Mouse (Mus musculus): ENCODE measurements at regions not wholly inside any gene's neighbourhood (a gene's known extent, or its start where the extent isn't known, plus 50 kb on each side); places are given as distances from the start of the nearest gene placed in this dataset.

GRCm38 (mm10) chr3:133694057-133694456 lies 149.1 kb upstream of the Tet2 start:
- TF ChIP-seq POLR2A (IDR thresholded peaks at IDR 0.05; ENCODE audit: borderline replicate concordance, extremely low read depth, insufficient read depth, insufficient read length, poor library complexity, severe bottlenecking): no peak
- TF ChIP-seq CTCF (IDR thresholded peaks at IDR 0.05; ENCODE audit: borderline replicate concordance, extremely low read depth, insufficient read depth, insufficient read length): no peak

All from brain, embryonic 14.5 days (tissue).